Mouse (Mus musculus) liver, embryonic 12.5 days (tissue): ENCODE results near the gene Fkbp11. TPM values are rescaled to one million over a fixed set of nuclear protein-coding genes. Genes with fewer than 3 reads are reported as not detected.
"Not testable (repeated sequence)": the region's sequence is repeated elsewhere in the genome, so short reads cannot be mapped to it uniquely, and the experiment has no call there.

ENCODE experiments used
- ATAC-seq: fragments of 200-750 bp; cut with Nextera tagmentation; 2 replicates; pipeline ENCODE4 v1.8.0; 2017; ENCODE audit warnings: moderate number of reproducible peaks, mild to moderate bottlenecking, moderate library complexity
- H3K27ac ChIP-seq: fragments of 300-500 bp; sonication (generic); 2 replicates; pipeline ENCODE4 v1.5.1; 2016; ENCODE audit warnings: mild to moderate bottlenecking
- H3K27me3 ChIP-seq: fragments of 300-500 bp; sonication (generic); replicated peaks from 2 replicates; pipeline ENCODE4 v1.6.1; 2016; ENCODE audit warnings: mild to moderate bottlenecking, moderate library complexity
- H3K36me3 ChIP-seq: fragments of 300-500 bp; sonication (generic); 2 replicates; pipeline ENCODE4 v1.6.1; 2016; ENCODE audit warnings: mild to moderate bottlenecking, moderate library complexity
- H3K4me1 ChIP-seq: fragments of 300-500 bp; sonication (generic); 2 replicates; pipeline ENCODE4 v1.6.1; 2016
- H3K4me2 ChIP-seq: fragments of 300-500 bp; sonication (generic); 2 replicates; pipeline ENCODE4 v1.6.1; 2016; ENCODE audit warnings: mild to moderate bottlenecking, moderate library complexity
- H3K4me3 ChIP-seq: fragments of 300-500 bp; sonication (generic); 2 replicates; pipeline ENCODE4 v1.5.1; 2016; ENCODE audit warnings: mild to moderate bottlenecking, moderate library complexity
- H3K9ac ChIP-seq: fragments of 300-500 bp; sonication (generic); 2 replicates; pipeline ENCODE4 v1.6.1; 2016; ENCODE audit warnings: mild to moderate bottlenecking, moderate library complexity
- H3K9me3 ChIP-seq: fragments of 300-500 bp; sonication (generic); replicated peaks from 2 replicates; pipeline ENCODE4 v1.6.1; 2016; ENCODE audit warnings: mild to moderate bottlenecking, moderate library complexity
- WGBS: fragments of 180-500 bp; shearing (Covaris S2); methylation state at CpG from one replicate; pipeline ENCODE4 v1.1.7; 2016; ENCODE audit not compliant: insufficient replicate concordance; 5-methylcytosine and 5-hydroxymethylcytosine counted together
- polyA plus RNA-seq: library from polyadenylated mRNA; unstranded; fragments of >200 nt; fragmentation: Nextera tagmentation; extraction: Ambion mirVana; gene quantifications from 2 replicates; pipeline ENCODE4 v1.2.1, GENCODE M21; 2016

Fkbp11 gene
- polyA plus RNA-seq, 1 experiment from 2014 or later = 90.2 TPM

- H3K4me3 ChIP-seq = peak within 1 kb of the TSS; percentile 93
- peak within 1 kb of the TSS; percentile 68 for H3K27ac ChIP-seq
- under 1% methylated on average over 67 of the region's 76 CpGs for WGBS
These were observed 34.9 kb upstream of the Fkbp11 start, which contains the start of gene Arf3 for GRCm38 (mm10) chr15:98762670-98763529. Arf3 (minus strand) TSS chr15:98763214.

GRCm38 (mm10) chr15:98762201-98762621 is 34.2 kb upstream of the Fkbp11 start:
- 1% methylated on average over 22 of the region's 24 CpGs for WGBS
- no peaks in the 10 kb centered on the region for H3K9me3 ChIP-seq
- peak; percentile 72 for ATAC-seq

More at GRCm38 (mm10) chr15:98762670-98763529, 34.9 kb upstream of the Fkbp11 start, which contains the start of gene Arf3:
- ATAC-seq = peak; percentile 84
- Histone ChIP-seq H3K27me3 (peaks cover 36% of the 10 kb centered on the region), H3K4me2 (peak within 1 kb of the TSS; percentile 100), H3K9ac (peak within 1 kb of the TSS; percentile 87), H3K4me1 (peaks cover 28% of the 10 kb centered on the region), H3K9me3 (no peaks in the 10 kb centered on the region), H3K36me3 (peaks cover 15% of the 10 kb centered on the region)

GRCm38 (mm10) chr15:98754125-98754524 is 26.1 kb upstream of the Fkbp11 start:
- 58% methylated on average over 2 of the region's 2 CpGs for WGBS
- Histone ChIP-seq H3K27ac (no peak overlapping the region), H3K9me3 (no peaks in the 10 kb centered on the region), H3K27me3 (no peaks in the 10 kb centered on the region), H3K4me1 (peaks cover 19% of the 10 kb centered on the region), H3K9ac (no peak overlapping the region), H3K4me3 (no peak overlapping the region), H3K36me3 (peaks cover 9% of the 10 kb centered on the region), H3K4me2 (no peak overlapping the region)
- no peak for ATAC-seq

More at GRCm38 (mm10) chr15:98762201-98762621, 34.2 kb upstream of the Fkbp11 start:
- Histone ChIP-seq H3K9ac (peak overlapping the region; percentile 87), H3K27me3 (peaks cover 34% of the 10 kb centered on the region), H3K4me3 (peak overlapping the region; percentile 93), H3K4me1 (peaks cover 28% of the 10 kb centered on the region), H3K36me3 (peaks cover 15% of the 10 kb centered on the region), H3K4me2 (peak overlapping the region; percentile 100), H3K27ac (peak overlapping the region; percentile 68)

- no peak overlapping the region for H3K9ac ChIP-seq
- no peak overlapping the region for H3K27ac ChIP-seq
- H3K4me2 ChIP-seq = no peak overlapping the region
- no peaks in the 10 kb centered on the region for H3K9me3 ChIP-seq
- peak; percentile 87 for ATAC-seq
- no peak overlapping the region for H3K4me3 ChIP-seq
- H3K27me3 ChIP-seq = no peaks in the 10 kb centered on the region
- WGBS = 54% methylated on average over 8 of the region's 8 CpGs
- peaks cover 19% of the 10 kb centered on the region for H3K4me1 ChIP-seq
- H3K36me3 ChIP-seq = peaks cover 9% of the 10 kb centered on the region; the same call in 1 of the 2 replicates
These were observed 25.0 kb upstream of the Fkbp11 start for GRCm38 (mm10) chr15:98753021-98753423.

- no peak overlapping the region for H3K4me2 ChIP-seq
- H3K9ac ChIP-seq = no peak overlapping the region
- no peak for ATAC-seq
- 85% methylated on average over 2 of the region's 2 CpGs for WGBS
- H3K4me3 ChIP-seq = no peak overlapping the region
- 0 out of 2 replicates have a peak, but pooled peaks cover 6% of the 10 kb centered on the region for H3K36me3 ChIP-seq
- H3K27ac ChIP-seq = no peak overlapping the region
- peaks cover 25% of the 10 kb centered on the region for H3K4me1 ChIP-seq
- no peaks in the 10 kb centered on the region for H3K9me3 ChIP-seq
- no peaks in the 10 kb centered on the region for H3K27me3 ChIP-seq
These were observed 21.1 kb upstream of the Fkbp11 start for GRCm38 (mm10) chr15:98749093-98749492.

- H3K4me2 ChIP-seq = no peak overlapping the region
- no peaks in the 10 kb centered on the region for H3K27me3 ChIP-seq
- no peaks in the 10 kb centered on the region for H3K9me3 ChIP-seq
- H3K9ac ChIP-seq = no peak overlapping the region
- 74% methylated on average over 6 of the region's 6 CpGs for whole genome bisulfite sequencing
- ATAC-seq = no peak
- peaks cover 8% of the 10 kb centered on the region; the same call in 1 of the 2 replicates for H3K4me1 ChIP-seq
- no peak overlapping the region for H3K27ac ChIP-seq
- no peak overlapping the region for H3K4me3 ChIP-seq
- peaks cover 19% of the 10 kb centered on the region for H3K36me3 ChIP-seq
These were observed 19.3 kb upstream of the Fkbp11 start for GRCm38 (mm10) chr15:98747296-98747695.

GRCm38 (mm10) chr15:98746344-98746965 is 18.5 kb upstream of the Fkbp11 start:
- ATAC-seq = no peak
- Histone ChIP-seq H3K9ac (no peak overlapping the region), H3K9me3 (no peaks in the 10 kb centered on the region), H3K4me1 (peaks cover 6% of the 10 kb centered on the region; the same call in 1 of the 2 replicates), H3K36me3 (peaks cover 24% of the 10 kb centered on the region), H3K4me3 (no peak overlapping the region), H3K27me3 (no peaks in the 10 kb centered on the region), H3K4me2 (no peak overlapping the region), H3K27ac (no peak overlapping the region)
- 75% methylated on average over 10 of the region's 10 CpGs for WGBS

GRCm38 (mm10) chr15:98743863-98744262 is 15.9 kb upstream of the Fkbp11 start:
- H3K27ac ChIP-seq, H3K4me2 ChIP-seq, H3K9ac ChIP-seq, ATAC-seq, H3K9me3 ChIP-seq, H3K27me3 ChIP-seq, H3K4me3 ChIP-seq: not testable (repeated sequence)
- peaks cover 14% of the 10 kb centered on the region for H3K4me1 ChIP-seq
- 61% methylated on average over 3 of the region's 3 CpGs for WGBS
- peaks cover 44% of the 10 kb centered on the region for H3K36me3 ChIP-seq

GRCm38 (mm10) chr15:98742766-98743428 is 14.9 kb upstream of the Fkbp11 start:
- WGBS = 80% methylated on average over 8 of the region's 8 CpGs
- H3K9me3 ChIP-seq = no peaks in the 10 kb centered on the region
- H3K4me1 ChIP-seq = peaks cover 14% of the 10 kb centered on the region
- no peak overlapping the region for H3K9ac ChIP-seq
- H3K4me3 ChIP-seq = no peak overlapping the region
- H3K27me3 ChIP-seq = no peaks in the 10 kb centered on the region
- no peak overlapping the region for H3K4me2 ChIP-seq
- ATAC-seq = no peak
- H3K36me3 ChIP-seq = peaks cover 51% of the 10 kb centered on the region
- no peak overlapping the region for H3K27ac ChIP-seq

GRCm38 (mm10) chr15:98740219-98740618 is 12.2 kb upstream of the Fkbp11 start:
- Histone ChIP-seq H3K4me3 (no peak overlapping the region), H3K4me1 (peaks cover 9% of the 10 kb centered on the region), H3K27me3 (no peaks in the 10 kb centered on the region), H3K4me2 (no peak overlapping the region), H3K9ac (no peak overlapping the region), H3K9me3 (no peaks in the 10 kb centered on the region), H3K27ac (no peak overlapping the region), H3K36me3 (peaks cover 68% of the 10 kb centered on the region)
- 74% methylated on average over 8 of the region's 8 CpGs for WGBS
- no peak for ATAC-seq

GRCm38 (mm10) chr15:98738796-98739195 is 10.8 kb upstream of the Fkbp11 start:
- Histone ChIP-seq H3K4me1 (peaks cover 18% of the 10 kb centered on the region), H3K9ac (no peak overlapping the region), H3K4me3 (no peak overlapping the region), H3K4me2 (no peak overlapping the region), H3K27ac (peak overlapping the region; percentile 50), H3K9me3 (no peaks in the 10 kb centered on the region), H3K27me3 (no peaks in the 10 kb centered on the region), H3K36me3 (peaks cover 65% of the 10 kb centered on the region)
- WGBS = 59% methylated on average over 4 of the region's 4 CpGs
- peak; percentile 42 for ATAC-seq
